Mouse (Mus musculus) liver, embryonic 15.5 days (tissue): ENCODE data around the gene Cd96. TPM values are rescaled to one million over a fixed set of nuclear protein-coding genes. Genes with fewer than 3 reads are reported as not detected.
"Not testable (repeated sequence)": the region's sequence is repeated elsewhere in the genome, so short reads cannot be mapped to it uniquely, and the experiment has no call there.

Experiments used
- ATAC-seq: fragments of 200-750 bp; cut with Nextera tagmentation; 2 replicates; pipeline ENCODE4 v1.8.0; 2017; ENCODE audit warnings: moderate number of reproducible peaks, mild to moderate bottlenecking, moderate library complexity; ENCODE audit not compliant: insufficient read depth
- H3K27ac ChIP-seq: fragments of 300-500 bp; sonication (generic); replicated peaks from 2 replicates; pipeline ENCODE4 v1.5.1; 2015; ENCODE audit warnings: mild to moderate bottlenecking, inconsistent platforms
- H3K27me3 ChIP-seq: fragments of 300-500 bp; sonication (generic); 2 replicates; pipeline ENCODE4 v1.6.1; 2015; ENCODE audit warnings: mild to moderate bottlenecking, inconsistent platforms
- H3K36me3 ChIP-seq: fragments of 300-500 bp; sonication (generic); replicated peaks from 2 replicates; pipeline ENCODE4 v1.6.1; 2015; ENCODE audit warnings: moderate library complexity, mild to moderate bottlenecking, inconsistent platforms
- H3K4me1 ChIP-seq: fragments of 300-500 bp; sonication (generic); replicated peaks from 2 replicates; pipeline ENCODE4 v1.6.1; 2015; ENCODE audit warnings: inconsistent platforms
- H3K4me2 ChIP-seq: fragments of 300-500 bp; sonication (generic); 2 replicates; pipeline ENCODE4 v1.6.1; 2015; ENCODE audit warnings: moderate library complexity, mild to moderate bottlenecking, inconsistent platforms
- H3K4me3 ChIP-seq: fragments of 300-500 bp; sonication (generic); replicated peaks from 2 replicates; pipeline ENCODE4 v1.5.1; 2015; ENCODE audit warnings: mild to moderate bottlenecking, inconsistent platforms
- H3K9ac ChIP-seq: fragments of 300-500 bp; sonication (generic); 2 replicates; pipeline ENCODE4 v1.6.1; 2015; ENCODE audit warnings: moderate library complexity, mild to moderate bottlenecking, inconsistent platforms
- H3K9me3 ChIP-seq: fragments of 300-500 bp; sonication (generic); replicated peaks from 2 replicates; pipeline ENCODE4 v1.6.1; 2016; ENCODE audit warnings: inconsistent platforms
- WGBS: fragments of 180-500 bp; shearing (Covaris S2); methylation state at CpG from one replicate; pipeline ENCODE4 v1.1.7; 2015; ENCODE audit warnings: mixed read lengths; ENCODE audit not compliant: insufficient replicate concordance; 5-methylcytosine and 5-hydroxymethylcytosine counted together
- polyA plus RNA-seq: library from polyadenylated mRNA; unstranded; fragments of >200 nt; fragmentation: Nextera tagmentation; extraction: Ambion mirVana; gene quantifications from 2 replicates; pipeline ENCODE4 v1.2.1, GENCODE M21; 2015

Gene Cd96
- 0.05 and 0.07 TPM in 2 replicates for polyA plus RNA-seq

DNA sequence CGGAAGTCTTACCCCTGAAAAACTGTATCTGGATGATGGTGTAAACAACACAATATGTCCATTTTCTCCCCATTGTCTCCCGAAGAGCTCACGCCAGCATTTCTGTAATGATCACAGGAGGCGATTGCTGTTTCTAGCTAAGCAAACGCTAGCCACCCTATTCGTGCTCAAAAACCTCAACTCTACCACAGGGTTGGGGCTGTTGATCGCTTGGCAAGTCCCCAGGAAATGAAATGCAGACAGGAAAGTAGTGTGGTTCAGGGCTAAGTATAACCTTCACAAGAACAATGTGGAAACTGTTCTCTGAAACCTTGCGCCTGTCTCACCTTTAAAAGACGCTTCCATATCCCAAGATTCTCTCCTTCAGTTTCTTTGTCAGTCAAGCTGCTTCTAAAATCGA, at the start of gene Cd96:
Cd96 (minus strand) TSS at position 232 of the 400 bp plus-strand sequence.
- Histone ChIP-seq H3K4me2 (peak within 1 kb of the TSS; percentile 20), H3K36me3 (no peaks in the 10 kb centered on the region), H3K4me1 (no peaks in the 10 kb centered on the region), H3K9me3 (no peaks in the 10 kb centered on the region), H3K27me3 (no peaks in the 10 kb centered on the region), H3K9ac (no peak within 1 kb of the TSS), H3K4me3 (no peak within 1 kb of the TSS), H3K27ac (no peak within 1 kb of the TSS)
- no peak for ATAC-seq
- WGBS: 19% methylated on average over 10 of the region's 10 CpGs

DNA sequence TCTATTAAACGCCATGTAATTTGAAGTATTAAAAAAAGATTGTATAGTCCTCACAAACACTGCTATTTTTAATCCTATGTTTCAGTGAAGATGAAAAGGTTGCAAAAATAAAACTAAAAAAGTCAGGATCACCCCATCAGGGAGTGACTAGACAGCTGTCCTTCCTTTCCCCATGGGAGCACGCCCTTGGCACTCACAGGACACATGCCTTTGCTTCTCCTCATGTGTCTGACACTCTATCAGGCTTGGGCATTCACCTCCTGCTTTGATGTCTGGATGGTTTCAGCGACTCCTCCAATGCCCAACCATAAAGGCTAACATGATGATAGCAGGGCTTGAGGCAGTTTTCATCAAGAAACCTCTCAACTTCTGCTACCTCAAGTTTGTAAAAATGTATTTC, 46.9 kb upstream of the Cd96 start:
- H3K36me3 ChIP-seq: no peaks in the 10 kb centered on the region
- no peak overlapping the region for H3K9ac ChIP-seq
- H3K4me3 ChIP-seq: no peak overlapping the region
- no peaks in the 10 kb centered on the region for H3K27me3 ChIP-seq
- H3K9me3 ChIP-seq: no peaks in the 10 kb centered on the region
- H3K27ac ChIP-seq: no peak overlapping the region
- H3K4me2 ChIP-seq: no peak overlapping the region
- no peaks in the 10 kb centered on the region for H3K4me1 ChIP-seq
- no peak for ATAC-seq
- 53% methylated on average over 3 of the region's 3 CpGs for whole genome bisulfite sequencing

DNA sequence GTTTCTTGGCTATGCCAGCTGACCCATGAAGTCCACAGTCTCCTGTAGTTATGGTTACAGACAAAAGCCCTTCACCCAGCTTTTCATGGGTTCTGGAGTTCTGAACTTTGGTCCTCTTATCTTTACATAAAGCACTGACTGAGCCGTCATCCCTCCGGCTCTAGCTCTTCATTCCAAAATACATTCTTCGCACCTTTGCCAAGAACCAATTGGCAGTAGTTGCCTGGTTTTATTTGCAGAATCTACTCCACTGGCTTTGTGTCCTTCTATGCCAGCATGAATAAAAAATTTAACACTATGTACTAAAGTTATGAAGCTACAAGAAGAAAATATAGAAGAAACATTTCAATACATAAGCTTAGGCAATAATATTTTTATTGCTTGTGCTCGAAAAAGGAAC, 45.3 kb upstream of the Cd96 start:
- H3K9me3 ChIP-seq: no peaks in the 10 kb centered on the region
- 55% methylated on average over 4 of the region's 4 CpGs for WGBS
- no peak for ATAC-seq
- H3K27ac ChIP-seq: no peak overlapping the region
- H3K9ac ChIP-seq: no peak overlapping the region
- H3K4me3 ChIP-seq: no peak overlapping the region
- H3K4me2 ChIP-seq: no peak overlapping the region
- no peaks in the 10 kb centered on the region for H3K4me1 ChIP-seq
- H3K36me3 ChIP-seq: no peaks in the 10 kb centered on the region
- no peaks in the 10 kb centered on the region for H3K27me3 ChIP-seq

DNA sequence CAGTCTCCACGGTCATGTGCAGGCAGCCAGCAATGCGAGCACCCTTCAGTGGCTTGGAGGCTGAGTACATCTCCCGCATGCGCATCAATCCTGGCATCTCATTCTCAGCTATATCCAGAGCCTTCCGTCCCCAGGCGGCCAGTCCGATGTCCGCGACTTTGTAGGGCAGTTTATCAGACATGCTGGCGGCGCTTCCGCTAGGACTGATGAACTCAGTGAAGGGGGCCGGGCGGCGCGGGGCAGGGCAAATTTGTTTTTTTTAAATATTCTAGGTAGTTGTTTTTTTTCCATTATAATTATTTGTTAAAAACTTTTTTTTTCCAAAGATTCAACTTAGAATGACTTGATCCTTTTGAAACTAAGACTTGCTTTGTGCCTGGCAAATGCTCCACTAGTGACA, 34.8 kb upstream of the Cd96 start, which contains the start of gene Gm4737:
Gm4737 (minus strand) TSS at position 246 of the 400 bp plus-strand sequence.
- not testable (repeated sequence) for H3K4me2 ChIP-seq, H3K9me3 ChIP-seq, H3K4me1 ChIP-seq, H3K27ac ChIP-seq, ATAC-seq, H3K27me3 ChIP-seq, H3K9ac ChIP-seq, H3K4me3 ChIP-seq, H3K36me3 ChIP-seq
- WGBS: 87% methylated on average over 12 of the region's 16 CpGs

DNA sequence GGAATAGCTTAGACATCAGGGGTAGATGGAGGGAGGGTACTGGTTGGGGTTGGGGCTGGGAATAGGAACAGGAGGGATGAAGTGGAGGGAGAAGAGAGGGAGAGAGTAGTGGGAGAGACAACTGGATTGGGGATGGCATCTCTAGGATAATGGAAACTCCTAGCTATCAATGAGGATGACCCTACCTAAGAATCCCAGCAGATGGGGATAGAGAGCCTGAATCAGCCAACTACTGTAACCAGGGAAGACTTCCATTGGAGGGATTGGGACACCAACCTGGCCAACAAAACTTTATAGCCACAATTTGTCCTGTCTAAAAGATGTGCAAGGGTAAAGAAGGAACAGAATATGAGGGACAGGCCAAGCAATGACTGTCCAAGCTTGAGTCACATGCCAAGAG, 31.1 kb upstream of the Cd96 start:
- Histone ChIP-seq H3K9ac (no peak overlapping the region), H3K4me1 (no peaks in the 10 kb centered on the region), H3K27me3 (no peaks in the 10 kb centered on the region), H3K9me3 (no peaks in the 10 kb centered on the region), H3K27ac (no peak overlapping the region), H3K4me2 (no peak overlapping the region), H3K4me3 (no peak overlapping the region), H3K36me3 (no peaks in the 10 kb centered on the region)
- ATAC-seq: no peak

DNA sequence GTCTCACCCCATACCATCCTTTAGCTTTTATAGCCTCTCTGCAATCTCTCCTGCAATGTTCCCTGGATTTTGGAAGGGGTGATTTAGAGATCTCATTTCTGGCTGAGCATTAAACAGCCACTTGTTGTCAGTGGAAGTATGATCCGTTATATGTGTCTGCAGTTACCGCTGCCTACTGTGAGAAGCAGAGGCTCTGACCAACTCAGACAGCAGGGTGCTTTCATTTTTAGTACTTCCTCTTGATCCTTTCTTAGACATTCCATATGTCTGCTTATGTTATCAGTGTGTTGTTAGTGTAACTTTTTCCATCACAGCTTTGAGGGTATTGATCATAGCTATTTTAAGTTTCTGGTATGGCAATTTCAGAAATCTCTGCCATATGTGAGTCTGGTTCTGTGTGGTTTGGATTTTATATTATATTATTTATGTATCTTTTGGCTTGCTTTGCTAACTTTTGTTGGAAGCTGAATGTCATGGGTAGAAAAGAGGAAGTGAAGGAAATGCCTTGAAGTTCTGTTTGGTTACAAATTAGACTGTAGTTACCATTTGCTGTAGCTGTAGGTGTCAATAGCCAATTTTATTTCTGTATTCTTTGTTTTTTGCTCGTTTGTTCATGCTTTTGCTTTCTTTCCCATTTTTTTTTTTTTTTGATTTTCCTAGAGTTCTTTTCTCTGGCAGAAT, 28.8 kb upstream of the Cd96 start:
- no peak for ATAC-seq
- no peaks in the 10 kb centered on the region for H3K9me3 ChIP-seq
- no peaks in the 10 kb centered on the region for H3K4me1 ChIP-seq
- H3K27ac ChIP-seq: no peak overlapping the region
- H3K9ac ChIP-seq: no peak overlapping the region
- H3K36me3 ChIP-seq: no peaks in the 10 kb centered on the region
- no peak overlapping the region for H3K4me3 ChIP-seq
- 21% methylated on average over 3 of the region's 3 CpGs for WGBS
- H3K27me3 ChIP-seq: no peaks in the 10 kb centered on the region
- H3K4me2 ChIP-seq: no peak overlapping the region

DNA sequence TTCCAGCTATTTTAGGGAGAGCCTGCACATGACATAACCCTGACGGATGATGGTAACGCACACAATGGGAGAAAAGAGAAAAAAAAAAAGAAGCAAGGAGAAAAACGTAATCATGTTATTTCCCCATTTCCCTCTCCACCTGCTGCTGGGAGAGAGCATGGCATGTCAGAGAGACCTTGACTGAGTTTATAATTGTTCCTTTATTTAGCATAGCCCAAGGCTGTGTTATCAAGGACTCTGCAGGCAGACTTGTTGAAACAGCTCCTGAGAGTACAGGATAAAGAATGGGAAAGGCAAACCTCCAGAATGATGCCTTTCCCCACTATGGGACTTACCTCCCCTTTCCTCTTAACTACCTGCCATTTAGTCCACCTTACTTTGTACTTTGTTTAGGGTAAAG, 26.9 kb upstream of the Cd96 start:
- WGBS: 60% methylated on average over 3 of the region's 3 CpGs
- Histone ChIP-seq H3K36me3 (no peaks in the 10 kb centered on the region), H3K9ac (no peak overlapping the region), H3K4me1 (no peaks in the 10 kb centered on the region), H3K27ac (no peak overlapping the region), H3K27me3 (no peaks in the 10 kb centered on the region), H3K9me3 (no peaks in the 10 kb centered on the region), H3K4me2 (no peak overlapping the region), H3K4me3 (no peak overlapping the region)
- no peak for ATAC-seq

DNA sequence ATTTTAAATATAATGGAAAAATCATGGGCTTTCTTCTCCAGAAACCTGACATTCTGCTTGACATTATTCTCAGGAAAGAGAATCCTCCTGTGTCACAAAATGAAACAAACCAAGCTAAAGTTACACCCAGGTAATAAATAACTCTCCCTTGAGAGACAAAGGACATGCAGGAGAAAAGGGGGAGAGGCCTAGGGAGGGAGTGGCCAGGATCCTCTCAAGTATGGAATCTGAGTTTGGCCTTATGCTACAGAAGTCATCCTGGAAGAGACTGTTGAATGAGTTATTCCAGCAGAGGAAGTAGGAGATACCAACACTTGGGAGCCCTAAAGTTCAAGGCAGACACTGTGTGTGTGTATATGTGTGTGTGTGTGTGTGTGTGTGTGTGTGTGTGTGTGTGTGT, 2.2 kb upstream of the Cd96 start:
- no peaks in the 10 kb centered on the region for H3K36me3 ChIP-seq
- no peak for ATAC-seq
- no peak overlapping the region for H3K27ac ChIP-seq
- H3K4me2 ChIP-seq: no peak overlapping the region
- no peaks in the 10 kb centered on the region for H3K4me1 ChIP-seq
- H3K9me3 ChIP-seq: no peaks in the 10 kb centered on the region
- H3K9ac ChIP-seq: no peak overlapping the region
- no peaks in the 10 kb centered on the region for H3K27me3 ChIP-seq
- no peak overlapping the region for H3K4me3 ChIP-seq

DNA sequence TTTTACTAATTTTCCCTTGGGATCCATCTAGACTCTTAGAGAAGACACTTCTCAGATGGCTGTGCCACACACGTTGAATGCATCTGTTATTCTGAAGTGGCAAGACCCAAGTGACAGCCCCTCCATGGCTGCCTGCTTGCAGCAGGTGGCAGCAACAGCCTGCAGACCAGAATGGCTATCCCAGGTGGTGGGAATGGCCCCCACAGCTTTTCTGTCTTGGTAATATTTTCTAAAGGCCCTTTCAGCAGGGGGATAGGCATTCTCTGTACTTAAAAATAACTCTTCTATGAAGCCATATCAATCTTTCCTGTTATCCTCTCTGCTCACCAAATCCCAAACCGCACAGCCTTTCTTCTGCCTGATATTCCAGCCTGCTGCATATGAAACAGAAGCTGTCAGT, 1.4 kb upstream of the Cd96 start:
- Histone ChIP-seq H3K27ac (no peak overlapping the region), H3K9ac (no peak overlapping the region), H3K9me3 (no peaks in the 10 kb centered on the region), H3K36me3 (no peaks in the 10 kb centered on the region), H3K4me2 (no peak overlapping the region), H3K4me1 (no peaks in the 10 kb centered on the region), H3K27me3 (no peaks in the 10 kb centered on the region), H3K4me3 (no peak overlapping the region)
- no peak for ATAC-seq
- 58% methylated on average over 2 of the region's 2 CpGs for WGBS

DNA sequence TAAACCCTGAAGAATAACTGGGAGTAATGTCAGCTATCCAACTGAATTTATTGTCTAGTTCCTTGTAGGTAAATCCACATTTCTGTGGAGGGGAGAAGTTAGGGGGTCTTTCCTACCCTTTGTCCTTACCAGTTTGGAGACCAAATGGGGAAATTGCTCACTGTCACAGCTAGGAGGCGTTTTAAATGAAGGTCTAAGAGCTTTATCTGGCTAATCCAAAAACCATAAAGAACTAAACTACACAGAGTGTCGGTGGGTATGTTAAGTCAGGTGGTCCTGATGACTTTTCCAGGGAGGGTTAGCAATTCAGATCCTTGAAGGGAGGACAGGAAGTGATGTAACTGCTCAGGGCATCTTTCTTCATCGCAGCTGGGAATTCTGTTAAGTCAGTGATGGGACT, 556 bp upstream of the Cd96 start:
- 36% methylated on average over 3 of the region's 3 CpGs for WGBS
- no peaks in the 10 kb centered on the region for H3K4me1 ChIP-seq
- no peaks in the 10 kb centered on the region for H3K9me3 ChIP-seq
- H3K9ac ChIP-seq: no peak overlapping the region
- H3K4me3 ChIP-seq: no peak overlapping the region
- H3K36me3 ChIP-seq: no peaks in the 10 kb centered on the region
- no peak for ATAC-seq
- no peak overlapping the region for H3K27ac ChIP-seq
- no peak overlapping the region for H3K4me2 ChIP-seq
- no peaks in the 10 kb centered on the region for H3K27me3 ChIP-seq

DNA sequence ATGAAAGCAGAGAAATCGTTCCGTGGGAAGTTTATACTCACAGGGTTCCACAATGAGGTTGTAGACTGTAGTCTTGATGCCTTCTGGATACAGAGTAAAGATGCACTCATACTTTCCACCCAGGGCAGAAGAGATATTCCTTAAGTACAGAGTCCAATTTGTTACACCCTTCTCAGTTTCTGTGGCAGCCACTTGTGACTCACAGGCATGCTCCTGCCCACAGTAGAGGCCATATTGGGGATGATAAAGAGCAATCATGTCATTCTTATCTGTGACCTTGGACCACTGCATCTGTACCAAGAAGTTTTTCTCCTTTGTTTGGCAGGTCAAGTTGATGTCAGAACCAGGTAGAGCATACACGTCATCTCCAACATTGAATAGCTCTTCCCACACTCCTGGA, 2.4 kb downstream of the Cd96 start:
- Histone ChIP-seq H3K36me3 (no peaks in the 10 kb centered on the region), H3K4me3 (no peak overlapping the region), H3K9me3 (no peaks in the 10 kb centered on the region), H3K27ac (no peak overlapping the region), H3K4me2 (no peak overlapping the region), H3K27me3 (no peaks in the 10 kb centered on the region), H3K9ac (no peak overlapping the region), H3K4me1 (no peaks in the 10 kb centered on the region)
- no peak for ATAC-seq
- WGBS: 74% methylated on average over 3 of the region's 3 CpGs

DNA sequence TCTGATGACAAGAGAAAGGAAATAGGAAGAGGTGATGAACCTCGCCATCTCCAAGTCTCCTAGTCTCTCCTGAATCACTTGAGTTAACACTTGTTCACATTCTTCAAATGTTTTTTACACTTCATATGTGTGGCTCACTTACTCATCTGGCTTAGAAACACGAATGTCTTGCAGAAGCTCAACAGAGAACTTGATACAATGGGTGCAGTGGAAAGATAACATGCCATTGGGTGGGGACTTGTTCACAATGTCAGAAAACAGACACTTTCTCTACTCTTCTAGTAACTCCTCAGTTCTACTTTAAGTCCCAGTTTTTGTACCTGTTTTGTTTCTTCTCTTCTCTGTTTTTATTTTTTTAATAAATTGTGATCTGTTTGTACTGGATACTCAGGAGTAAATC, 5.3 kb downstream of the Cd96 start:
- H3K27ac ChIP-seq: no peak overlapping the region
- H3K9ac ChIP-seq: no peak overlapping the region
- no peak overlapping the region for H3K4me2 ChIP-seq
- H3K4me1 ChIP-seq: no peaks in the 10 kb centered on the region
- 36% methylated on average over 2 of the region's 2 CpGs for WGBS
- ATAC-seq: no peak
- no peak overlapping the region for H3K4me3 ChIP-seq
- no peaks in the 10 kb centered on the region for H3K27me3 ChIP-seq
- H3K9me3 ChIP-seq: no peaks in the 10 kb centered on the region
- H3K36me3 ChIP-seq: no peaks in the 10 kb centered on the region
